Mouse (Mus musculus) embryonic stem cell, embryonic (primary cell): ENCODE data around the gene Rgs3.

ENCODE experiments used
- CTCF ChIA-PET, 4 experiments: fragments of 300-600 bp in 2 of 4; fragments of 350-600 bp in 2 of 4; sonication (Branson Sonifier 250); formaldehyde crosslinking; loops; one replicate each; lab custom pipeline; 2022; ENCODE audit warnings: inconsistent platforms in 2 of 4; lab: Charles Lee
- POLR2A ChIA-PET, 4 experiments: fragments of 300-600 bp in 2 of 4; fragments of 350-600 bp in 2 of 4; sonication (Branson Sonifier 250); formaldehyde crosslinking; loops; one replicate each; lab custom pipeline; 2022; ENCODE audit warnings: antibody characterized with exemption in 4 of 4, inconsistent platforms in 1 of 4; lab: Charles Lee

The Rgs3 gene

DNA sequence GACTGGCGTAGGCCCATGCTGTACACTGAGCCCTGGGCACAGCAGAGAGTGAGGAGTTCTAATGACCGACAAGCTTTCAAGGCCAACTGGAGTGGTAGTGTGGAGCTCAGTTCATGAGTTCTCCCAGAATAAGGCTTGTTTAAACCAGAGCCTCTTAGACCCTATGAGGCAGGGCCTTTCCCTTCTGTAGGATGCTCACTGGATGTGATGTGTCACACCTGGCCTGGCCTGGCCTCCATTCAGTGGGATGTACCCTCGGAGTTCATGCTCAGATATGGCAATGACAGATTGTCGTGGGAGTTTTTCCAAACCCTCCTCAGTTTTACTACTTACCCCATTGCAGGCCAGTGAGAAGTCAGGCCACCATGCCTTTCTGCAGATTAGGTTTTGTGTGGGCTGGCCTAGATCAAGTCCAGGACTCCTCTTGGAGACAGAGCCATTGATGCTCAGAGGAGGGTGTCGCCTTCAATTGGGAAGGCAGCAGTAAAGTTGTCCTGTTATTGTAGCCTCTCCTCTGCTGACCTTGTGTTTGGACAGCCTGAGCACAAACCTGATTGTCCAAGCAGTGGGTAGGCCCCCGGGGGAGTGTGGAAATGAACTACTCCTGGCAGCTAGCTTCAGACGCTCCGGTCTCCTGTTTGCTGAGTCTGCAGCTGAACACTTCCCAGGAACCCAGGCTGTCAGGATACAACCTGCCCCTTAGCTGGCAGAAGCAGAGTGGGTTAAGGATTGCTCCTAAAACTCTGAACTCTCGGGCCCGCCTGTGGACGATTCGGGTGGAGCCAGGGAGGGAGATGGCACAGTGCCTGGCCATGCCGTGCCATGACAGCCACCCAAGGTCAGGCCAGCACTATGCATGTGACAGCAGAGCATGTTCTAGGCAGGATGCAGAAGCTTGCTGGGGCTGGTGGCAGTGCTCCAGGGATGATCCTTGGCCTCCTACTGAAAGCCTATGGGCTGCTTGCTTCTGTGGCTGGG is 109.7 kb downstream of the Rgs3 start:
- ChIA-PET CTCF (interaction anchor here in 2 of 4 experiments (0.5 to 1.9 kb wide), 3 partner anchors 10 to 262 kb away, joined by 3 to 6 read pairs (median 5); no protein-coding TSS in a partner anchor), POLR2A (interaction anchor here in 2 of 4 experiments (0.9 to 7.1 kb wide), 9 partner anchors 8 to 261 kb away, joined by 3 to 88 read pairs (median 4); partner anchors contain the start of genes Cdc26 (in 1 of the 2) and Prpf4 (in 1 of the 2))

DNA sequence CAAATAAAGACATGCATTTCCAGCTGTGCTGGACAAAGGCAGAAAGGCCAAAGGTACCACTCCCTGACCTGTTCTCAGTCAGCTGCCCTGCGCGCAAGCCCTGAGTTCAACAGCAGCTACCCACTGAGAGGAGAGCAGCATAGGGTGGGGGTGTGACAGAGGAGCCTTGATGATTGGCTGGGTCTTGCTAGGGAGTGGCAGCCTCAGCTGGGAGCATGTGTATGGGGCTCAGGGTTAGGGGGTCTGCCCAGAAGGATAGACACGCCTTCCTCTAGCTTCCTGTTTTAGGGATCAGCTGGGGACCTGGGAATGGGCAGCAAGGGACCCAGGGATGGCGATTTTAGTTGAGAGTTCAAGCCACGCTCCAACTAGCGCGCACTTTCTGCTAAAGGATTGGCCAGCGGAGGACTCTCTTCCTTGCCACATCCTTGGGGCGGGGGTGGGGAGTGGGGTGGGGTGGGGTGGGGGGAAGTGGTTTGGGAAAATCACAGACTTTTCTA is 113.9 kb downstream of the Rgs3 start:
- CTCF ChIA-PET = interaction anchor here (0.8 to 2.2 kb wide), 12 partner anchors 13 to 542 kb away, joined by 3 to 9 read pairs (median 4); no protein-coding TSS in a partner anchor
- POLR2A ChIA-PET = interaction anchor here (0.5 to 7.1 kb wide), 32 partner anchors 10 to 265 kb away, joined by 3 to 88 read pairs (median 3); partner anchors contain the start of genes 4933430I17Rik (in 2 of the 4), Pole3 (in 2 of the 4), Cdc26 (in 1 of the 4) and Prpf4 (in 1 of the 4)

DNA sequence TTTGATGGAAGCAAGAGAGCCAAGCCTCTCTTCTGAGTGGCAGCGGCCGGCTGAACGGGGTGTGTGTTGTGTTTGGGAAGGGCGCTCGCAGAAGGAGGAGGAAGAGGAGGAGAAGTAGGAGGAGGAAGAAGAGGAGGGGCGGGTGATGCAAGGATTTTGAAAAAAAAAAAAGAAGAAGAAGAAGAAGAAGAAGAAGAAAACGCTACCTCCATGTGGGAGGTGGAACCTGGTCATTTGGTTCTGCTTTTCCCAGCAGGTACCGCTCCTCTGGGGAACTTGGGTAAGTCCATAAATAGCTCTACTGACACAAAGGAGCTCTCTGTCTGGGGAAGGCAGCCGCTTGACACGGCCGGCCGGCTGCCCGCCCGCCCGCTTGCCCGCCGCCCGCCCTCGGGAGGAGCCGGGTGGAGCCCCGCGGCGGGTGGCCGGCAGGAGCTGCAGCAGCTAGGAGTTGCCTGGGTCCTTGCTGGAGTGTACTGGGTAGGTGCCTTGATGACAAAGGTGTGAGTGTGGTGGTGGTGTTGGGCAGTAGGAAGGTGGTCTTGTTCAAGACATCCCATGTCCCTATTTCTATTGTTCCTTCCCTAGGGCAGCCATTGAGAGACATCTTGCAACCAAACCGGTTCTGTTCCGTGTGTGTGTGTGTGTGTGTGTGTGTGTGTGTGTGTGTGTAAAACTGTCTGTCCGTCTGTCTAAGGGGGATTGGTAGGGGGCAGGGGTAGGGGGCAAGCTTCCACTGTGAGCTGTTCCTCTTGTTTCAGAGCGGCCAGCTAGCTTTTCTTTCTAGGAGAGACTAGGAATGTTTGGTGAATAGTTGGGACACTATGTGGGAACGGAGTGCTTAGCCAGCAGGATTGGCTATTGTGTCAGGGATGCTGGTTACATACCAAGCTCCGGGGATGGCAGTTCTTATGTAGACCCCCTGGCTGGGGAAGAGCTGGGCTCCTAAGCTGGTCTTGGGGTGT is 114.7 kb downstream of the Rgs3 start:
- ChIA-PET CTCF (interaction anchor here (0.6 to 2.2 kb wide), 15 partner anchors 13 to 541 kb away, joined by 3 to 9 read pairs (median 4); no protein-coding TSS in a partner anchor), POLR2A (interaction anchor here in 3 of 4 experiments (0.6 to 7.1 kb wide), 26 partner anchors 10 to 627 kb away, joined by 3 to 88 read pairs (median 4); partner anchors contain the start of genes 4933430I17Rik (in 1 of the 3), Cdc26 (in 1 of the 3), Pole3 (in 1 of the 3) and Prpf4 (in 1 of the 3))

DNA sequence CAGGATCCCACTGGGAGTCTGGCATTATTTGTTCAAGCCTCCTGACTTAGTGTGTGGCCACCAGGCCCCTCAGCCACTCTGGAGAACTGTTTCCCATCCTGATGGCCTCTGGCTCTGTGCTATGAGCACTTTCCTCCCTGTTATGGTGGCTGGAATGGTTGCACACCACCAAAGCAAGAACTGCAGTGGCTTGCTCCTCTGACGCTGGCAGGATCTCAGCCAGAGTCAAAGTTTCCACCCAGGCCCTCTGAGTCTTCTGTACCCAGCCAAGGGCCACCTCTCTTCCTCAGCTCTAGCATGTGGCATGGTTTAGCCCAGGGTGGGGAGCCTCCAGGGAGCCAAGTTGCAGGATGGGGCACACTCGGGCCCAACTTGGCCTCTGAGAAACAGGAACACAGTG is 115.7 kb downstream of the Rgs3 start:
- CTCF ChIA-PET = interaction anchor here in 3 of 4 experiments (0.8 to 1.3 kb wide), 4 partner anchors 14 to 145 kb away, joined by 3 to 7 read pairs (median 3); no protein-coding TSS in a partner anchor
- POLR2A ChIA-PET = interaction anchor here in 2 of 4 experiments (1.0 to 7.1 kb wide), 7 partner anchors 9 to 92 kb away, joined by 3 to 88 read pairs (median 7); no protein-coding TSS in a partner anchor

DNA sequence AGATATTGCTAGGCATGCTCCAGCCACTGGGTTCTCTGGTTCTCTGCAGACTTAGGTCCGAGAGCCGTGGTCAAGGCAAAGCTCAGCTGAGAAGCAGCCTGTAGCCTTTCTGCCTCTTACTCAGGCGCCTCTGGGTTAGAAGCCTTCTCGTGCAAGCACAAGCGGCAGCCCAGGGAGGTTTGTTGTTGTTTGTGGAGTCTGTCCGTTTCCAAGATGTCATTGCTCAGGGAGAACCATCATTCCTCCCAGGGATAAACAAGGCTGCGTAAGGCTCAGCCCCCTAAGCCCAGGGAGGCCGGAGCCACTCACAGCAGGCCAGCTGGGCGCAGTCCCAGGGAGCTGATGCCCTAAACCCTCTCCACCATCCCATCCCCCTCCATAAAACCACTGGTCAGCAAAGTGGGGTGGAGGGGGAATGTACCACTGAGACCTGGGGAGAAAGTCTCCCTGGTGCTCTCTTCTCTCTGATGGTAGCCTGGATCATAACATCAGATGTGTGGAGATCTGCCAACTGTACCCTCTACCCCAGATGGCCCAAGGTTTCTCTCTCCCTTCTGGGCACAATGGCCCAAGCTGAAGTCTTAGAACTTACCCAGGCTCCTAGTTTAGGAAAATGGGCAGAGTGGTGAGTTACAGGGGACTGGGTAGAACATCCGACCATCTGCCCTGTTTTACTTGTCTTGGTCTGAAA is 117.5 kb downstream of the Rgs3 start:
- ChIA-PET CTCF (interaction anchor here in 1 of 4 experiments (1.1 kb wide), 1 partner anchor 20 kb away, joined by 3 read pairs; no protein-coding TSS in a partner anchor), POLR2A (interaction anchor here in 1 of 4 experiments (1.5 kb wide), 1 partner anchor 17 kb away, joined by 5 read pairs; no protein-coding TSS in a partner anchor)

DNA sequence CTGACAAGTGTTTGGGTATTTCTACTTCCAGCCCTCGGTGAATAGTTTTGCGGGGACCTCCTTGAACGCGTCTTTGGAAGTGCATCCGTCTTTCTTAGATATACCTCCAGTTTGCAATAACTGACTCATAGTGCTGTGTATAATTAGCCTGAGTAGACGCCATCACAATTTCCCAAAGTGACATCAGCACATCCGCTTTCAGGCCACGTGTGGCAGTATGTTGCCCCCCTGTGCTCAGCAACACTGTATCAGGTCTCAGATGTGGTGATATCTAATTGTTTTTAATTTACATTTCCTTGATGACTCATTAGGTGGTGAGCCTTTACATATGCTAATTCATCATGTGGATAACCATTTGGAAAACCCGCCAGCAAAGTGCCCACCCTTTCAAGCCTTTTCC is 119.5 kb downstream of the Rgs3 start:
- ChIA-PET POLR2A (interaction anchor here in 3 of 4 experiments (0.7 to 3.5 kb wide), 10 partner anchors 10 to 96 kb away, joined by 3 to 20 read pairs (median 4); no protein-coding TSS in a partner anchor), CTCF (interaction anchor here in 1 of 4 experiments (1.3 kb wide), 1 partner anchor 18 kb away, joined by 3 read pairs; no protein-coding TSS in a partner anchor)

DNA sequence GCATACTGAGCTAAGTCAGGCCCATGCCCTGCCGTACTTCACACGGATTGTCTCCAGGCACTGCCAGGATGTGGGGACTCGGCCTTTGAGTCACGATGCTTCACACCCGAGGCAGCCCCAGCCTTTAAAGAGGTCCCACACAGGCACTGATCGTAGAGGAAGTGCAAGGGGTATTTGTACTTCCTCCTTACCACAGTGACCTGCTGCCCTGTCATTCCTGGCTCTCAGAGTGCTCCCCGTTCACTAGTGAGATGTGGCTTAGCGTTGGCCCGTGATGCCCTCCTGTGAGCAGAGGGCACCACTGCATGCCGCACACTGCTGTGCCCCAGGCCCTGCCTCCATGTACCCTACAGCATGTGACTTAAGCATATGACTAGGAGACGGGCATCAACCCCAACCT is 121.8 kb downstream of the Rgs3 start:
- ChIA-PET CTCF (no interaction called here), POLR2A (interaction anchor here in 2 of 4 experiments (0.5 to 3.5 kb wide), 4 partner anchors 9 to 97 kb away, joined by 3 to 20 read pairs (median 5); no protein-coding TSS in a partner anchor)

DNA sequence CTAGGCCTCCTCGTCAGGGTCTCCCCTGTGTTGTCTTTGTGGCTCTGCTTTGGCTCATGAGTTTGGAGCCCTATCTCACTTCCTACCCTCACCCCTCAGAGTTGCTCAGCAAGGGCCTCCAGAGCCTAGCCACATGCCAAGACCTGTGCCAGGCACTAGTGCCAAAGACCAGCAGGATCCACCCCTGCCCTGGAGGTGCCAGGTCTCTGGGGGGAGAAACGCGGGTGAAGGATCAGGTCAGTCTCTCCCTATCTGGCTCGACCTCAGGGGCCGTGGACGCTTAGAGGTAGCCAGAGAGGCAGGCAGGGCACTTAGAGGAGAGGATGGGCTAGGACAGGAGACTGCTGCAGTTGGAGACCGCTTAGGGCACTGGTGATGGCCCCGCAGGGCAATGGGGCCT is 122.7 kb downstream of the Rgs3 start:
- CTCF ChIA-PET = no interaction called here
- POLR2A ChIA-PET = interaction anchor here in 1 of 4 experiments (0.9 kb wide), 1 partner anchor 11 kb away, joined by 3 read pairs; no protein-coding TSS in a partner anchor

DNA sequence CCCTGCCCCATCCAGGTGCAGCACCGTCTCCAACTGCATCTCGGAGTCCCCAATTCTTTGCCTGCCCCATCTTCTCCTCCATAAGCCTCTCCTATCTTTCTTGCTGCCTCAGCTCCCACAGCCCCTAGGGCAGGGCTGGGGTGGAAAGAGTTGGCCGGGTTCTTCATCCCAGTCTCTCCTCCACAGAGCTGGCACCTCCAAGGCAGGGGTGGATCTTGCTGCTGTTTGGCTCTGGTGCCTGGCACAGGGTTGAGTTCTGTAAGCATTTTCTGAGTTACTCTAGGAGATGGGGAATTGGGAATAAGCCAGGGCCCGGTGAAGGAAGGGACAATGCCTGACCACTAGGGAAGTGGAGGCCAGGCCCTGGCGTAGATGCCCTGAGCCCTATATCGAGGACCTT is 123.5 kb downstream of the Rgs3 start:
- POLR2A ChIA-PET = interaction anchor here in 1 of 4 experiments (0.9 kb wide), 1 partner anchor 10 kb away, joined by 3 read pairs; no protein-coding TSS in a partner anchor
- CTCF ChIA-PET = no interaction called here

DNA sequence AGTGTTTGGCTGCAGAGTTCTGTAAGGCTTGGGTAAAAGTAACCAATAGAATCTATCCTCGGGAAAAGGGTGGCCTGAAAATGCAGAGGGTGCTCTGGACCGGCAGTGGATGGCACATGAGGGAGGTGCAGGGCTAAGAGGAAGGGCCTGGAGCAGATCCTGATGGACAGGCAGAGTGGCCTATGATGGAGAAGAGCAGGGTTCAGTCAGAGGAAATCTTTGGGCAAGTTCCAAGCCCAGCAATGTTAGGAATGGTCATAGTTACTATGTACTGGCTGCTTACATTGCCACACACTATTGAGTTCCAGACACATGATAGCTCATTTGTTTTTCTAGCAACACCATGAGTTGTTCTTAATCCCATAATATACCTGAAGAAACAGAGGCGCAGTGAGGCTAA is 124.7 kb downstream of the Rgs3 start:
- ChIA-PET POLR2A (interaction anchor here in 2 of 4 experiments (1.3 to 1.6 kb wide), 3 partner anchors 10 to 102 kb away, joined by 3 to 4 read pairs (median 3); no protein-coding TSS in a partner anchor), CTCF (interaction anchor here in 2 of 4 experiments (1.0 to 1.3 kb wide), 2 partner anchors 9 to 12 kb away, joined by 3 to 4 read pairs; no protein-coding TSS in a partner anchor)

DNA sequence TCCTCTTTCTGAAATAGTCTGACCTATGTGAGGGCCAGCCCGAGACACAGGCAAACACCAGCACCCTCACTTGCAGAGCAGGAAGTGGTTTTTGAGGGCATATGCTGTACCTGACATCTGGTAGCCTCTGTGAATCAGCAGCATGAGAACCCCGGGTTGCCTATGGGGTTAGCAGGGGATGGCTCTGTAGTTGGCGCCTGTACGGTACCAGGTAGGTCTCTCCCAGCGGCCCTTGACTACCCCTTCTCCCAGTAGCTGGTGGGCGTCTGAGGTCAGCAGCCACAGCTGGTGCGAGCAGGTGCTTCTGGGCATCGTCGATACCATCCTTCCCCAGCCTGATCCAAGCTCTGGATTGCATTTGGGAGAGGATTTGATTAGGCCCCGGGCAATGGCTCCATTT is 125.6 kb downstream of the Rgs3 start:
- CTCF ChIA-PET = interaction anchor here in 2 of 4 experiments (0.5 to 0.8 kb wide), 4 partner anchors 9 to 53 kb away, joined by 3 read pairs; no protein-coding TSS in a partner anchor

DNA sequence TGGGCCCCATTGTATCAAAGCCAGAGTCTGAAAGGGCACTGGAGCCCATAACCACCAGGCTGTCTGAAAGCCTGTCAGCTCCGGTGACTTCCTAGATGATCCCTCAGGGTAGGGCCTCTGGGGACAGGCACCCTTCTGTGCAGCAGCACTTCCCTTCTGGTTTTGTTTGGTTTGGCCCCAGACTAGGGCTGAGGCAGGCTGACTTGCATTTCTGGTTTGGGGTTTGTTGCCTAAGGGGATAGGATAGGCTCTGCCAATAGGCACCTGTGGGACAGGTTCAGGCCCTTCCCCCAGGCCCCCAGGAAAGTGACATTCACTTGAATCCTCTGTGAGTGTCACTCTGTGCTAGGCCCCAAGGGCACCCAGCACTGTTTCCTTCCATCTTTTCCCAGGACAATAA is 127.1 kb downstream of the Rgs3 start:
- ChIA-PET CTCF (interaction anchor here in 2 of 4 experiments (0.7 to 1.0 kb wide), 3 partner anchors 11 to 77 kb away, joined by 3 to 7 read pairs (median 3); no protein-coding TSS in a partner anchor), POLR2A (interaction anchor here in 1 of 4 experiments (0.6 kb wide), 1 partner anchor 12 kb away, joined by 5 read pairs; no protein-coding TSS in a partner anchor)

More for the DNA sequence above, 125.6 kb downstream of the Rgs3 start:
- POLR2A ChIA-PET = interaction anchor here in 2 of 4 experiments (1.3 to 1.6 kb wide), 4 partner anchors 9 to 103 kb away, joined by 3 to 4 read pairs (median 3); no protein-coding TSS in a partner anchor

DNA sequence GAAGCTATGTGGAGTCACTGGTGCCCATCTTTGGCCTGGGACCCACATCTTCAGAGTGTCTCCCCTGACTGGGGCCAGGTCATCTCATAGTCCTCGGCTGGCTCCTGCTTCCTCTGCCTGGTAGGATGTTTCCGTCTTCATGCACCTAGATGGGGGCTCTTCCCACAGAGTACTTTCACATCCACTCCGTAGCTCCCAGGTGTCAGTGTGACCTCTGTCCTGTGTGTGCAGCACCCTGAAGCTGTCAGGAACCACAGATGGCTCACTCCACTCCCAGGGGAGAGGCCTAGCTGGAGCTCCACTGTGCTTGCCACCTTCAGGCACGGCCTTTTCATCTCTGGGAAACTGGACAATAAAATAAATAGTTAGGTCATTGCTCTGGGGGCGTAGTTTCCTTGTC is 128.5 kb downstream of the Rgs3 start:
- ChIA-PET CTCF (interaction anchor here in 1 of 4 experiments (1.6 kb wide), 1 partner anchor 9 kb away, joined by 3 read pairs; no protein-coding TSS in a partner anchor), POLR2A (interaction anchor here in 2 of 4 experiments (0.9 to 1.4 kb wide), 3 partner anchors 11 to 103 kb away, joined by 3 to 5 read pairs (median 4); no protein-coding TSS in a partner anchor)

DNA sequence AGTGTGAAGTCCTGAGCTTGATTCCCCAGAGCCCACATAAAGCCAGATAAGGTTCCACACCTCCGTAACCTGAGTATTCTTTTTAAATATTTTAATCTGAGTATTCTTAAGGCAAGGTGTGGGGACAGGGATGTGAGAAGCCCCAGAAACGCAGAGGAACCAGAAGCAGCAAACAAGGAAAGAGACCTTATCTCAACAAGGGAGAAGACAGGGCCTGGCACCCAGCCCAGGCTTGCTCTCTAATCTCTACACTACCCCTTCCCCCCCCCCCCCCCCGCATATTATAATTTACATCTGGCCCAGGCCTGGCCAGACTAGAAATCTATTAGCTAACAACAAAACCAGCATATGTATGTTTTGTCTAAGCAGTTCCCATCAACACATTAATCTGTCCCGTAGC is 131.3 kb downstream of the Rgs3 start:
- POLR2A ChIA-PET = interaction anchor here in 2 of 4 experiments (0.9 to 1.3 kb wide), 4 partner anchors 56 to 126 kb away, joined by 3 read pairs; no protein-coding TSS in a partner anchor
- CTCF ChIA-PET = interaction anchor here in 2 of 4 experiments (0.6 kb wide), 2 partner anchors 16 to 37 kb away, joined by 3 to 6 read pairs; no protein-coding TSS in a partner anchor

DNA sequence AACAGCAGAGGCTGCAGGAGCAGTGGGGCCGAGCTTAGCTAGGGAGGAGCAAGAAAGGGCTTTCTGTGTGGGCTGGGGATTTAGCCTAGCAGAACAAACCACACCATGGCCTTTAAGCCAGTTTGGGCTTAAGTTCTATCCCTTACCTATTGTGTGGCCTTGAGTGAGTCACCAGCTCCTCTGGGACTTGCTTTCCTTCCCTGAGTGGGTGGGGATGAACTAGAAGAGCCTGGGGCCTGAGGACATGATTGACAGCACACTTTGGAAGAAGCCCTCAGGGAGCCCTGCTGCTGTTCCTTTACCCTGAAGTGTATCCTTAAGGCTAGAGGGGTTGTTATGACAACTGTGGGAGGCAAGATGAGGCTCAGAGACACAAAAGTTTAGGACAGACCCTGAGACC is 132.0 kb downstream of the Rgs3 start:
- ChIA-PET POLR2A (interaction anchor here in 2 of 4 experiments (0.9 to 1.3 kb wide), 3 partner anchors 57 to 126 kb away, joined by 3 read pairs; no protein-coding TSS in a partner anchor), CTCF (interaction anchor here in 1 of 4 experiments (0.6 kb wide), 1 partner anchor 17 kb away, joined by 6 read pairs; no protein-coding TSS in a partner anchor)
